Mouse (Mus musculus): ENCODE measurements at regions not wholly inside any gene's neighbourhood (a gene's known extent, or its start where the extent isn't known, plus 50 kb on each side); places are given as distances from the start of the nearest gene placed in this dataset.

- no peak for DNase-seq
Observed at GRCm38 (mm10) chr13:34576392-34576791, 76.9 kb downstream of the Pxdc1 start.

- no peak for DNase-seq
Observed at GRCm38 (mm10) chr13:34575997-34576314, 77.3 kb downstream of the Pxdc1 start.

- no peak for DNase-seq
Observed at GRCm38 (mm10) chr13:34575179-34575996, 77.9 kb downstream of the Pxdc1 start.

GRCm38 (mm10) chr13:34569312-34569711 lies 84.0 kb downstream of the Pxdc1 start:
- DNase-seq = no peak

GRCm38 (mm10) chr13:34566687-34567086 lies 86.6 kb downstream of the Pxdc1 start:
- no peak for DNase-seq

GRCm38 (mm10) chr13:34550130-34550884 lies 103.0 kb downstream of the Pxdc1 start:
- no peak for DNase-seq

GRCm38 (mm10) chr13:34540646-34541045 lies 112.6 kb downstream of the Pxdc1 start:
- DNase-seq = no peak

- DNase-seq = no peak
Observed at GRCm38 (mm10) chr13:34533896-34534295, 119.4 kb downstream of the Pxdc1 start.

- DNase-seq = no peak
Observed at GRCm38 (mm10) chr13:34511332-34511731, 142.0 kb downstream of the Pxdc1 start.

- no peak for DNase-seq
Observed at GRCm38 (mm10) chr13:34507224-34507623, 146.1 kb downstream of the Pxdc1 start.

- no peak for DNase-seq
Observed at GRCm38 (mm10) chr13:34505861-34506260, 147.4 kb downstream of the Pxdc1 start.

- no peak for DNase-seq
Observed at GRCm38 (mm10) chr13:34504879-34505278, 148.4 kb downstream of the Pxdc1 start.

- no peak for DNase-seq
Observed at GRCm38 (mm10) chr13:34498910-34499309, 153.9 kb upstream of the Slc22a23 start.

- no peak for DNase-seq
Observed at GRCm38 (mm10) chr13:34497667-34498066, 152.7 kb upstream of the Slc22a23 start.

- no peak for DNase-seq
Observed at GRCm38 (mm10) chr13:34484831-34485230, 139.8 kb upstream of the Slc22a23 start.

- DNase-seq = no peak
Observed at GRCm38 (mm10) chr13:34481461-34481860, 136.5 kb upstream of the Slc22a23 start.

GRCm38 (mm10) chr13:34470410-34470809 lies 125.4 kb upstream of the Slc22a23 start:
- no peak for DNase-seq

GRCm38 (mm10) chr13:34469568-34469967 lies 124.6 kb upstream of the Slc22a23 start:
- peak; percentile 66 for DNase-seq

GRCm38 (mm10) chr13:34468132-34468748 lies 123.3 kb upstream of the Slc22a23 start:
- DNase-seq = no peak

- no peak for DNase-seq
Observed at GRCm38 (mm10) chr13:34465862-34466430, 121.0 kb upstream of the Slc22a23 start.

- DNase-seq = no peak
Observed at GRCm38 (mm10) chr13:34465456-34465855, 120.5 kb upstream of the Slc22a23 start.

- DNase-seq = no peak
Observed at GRCm38 (mm10) chr13:34464221-34464620, 119.2 kb upstream of the Slc22a23 start.

- DNase-seq = no peak
Observed at GRCm38 (mm10) chr13:34462808-34463511, 118.0 kb upstream of the Slc22a23 start.

Data from cerebellum, adult 11 months (tissue).